Mouse (Mus musculus): Measurements from ENCODE around the gene Hlx.

GRCm38 (mm10) chr1:184778157-184778556 is 45.7 kb upstream of the Hlx start:
- no peak for TF ChIP-seq CTCF (IDR thresholded peaks at IDR 0.05; ENCODE audit: low read depth)
- no peak for TF ChIP-seq EP300 (IDR thresholded peaks at IDR 0.05; ENCODE audit: low read depth)
